ENCODE assay signal across 8 mouse cellular contexts in genomic region chr11:60210305-60210724, GRCm38 (mm10). TPM values are rescaled to one million over a fixed set of nuclear protein-coding genes. Genes with fewer than 3 reads are reported as not detected.
A peak's percentile ranks its signal among the peaks of the same experiment; 100 is the strongest.
DNase-seq lines count a peak whose midpoint lies in the region; ATAC-seq and TF ChIP-seq lines count a peak whose summit lies in the region.

No protein-coding gene starts in this region.

- no peaks in the 10 kb centered on the region for H3K9me3 ChIP-seq in erythroblast, embryonic 14.5 days (ENCODE audit: control insufficient read depth, low read length)
- no peaks in the 10 kb centered on the region for H3K9me3 ChIP-seq in heart, embryonic 12.5 days (replicated peaks)
- no peaks in the 10 kb centered on the region for H3K9me3 ChIP-seq in kidney, embryonic 16.5 days (ENCODE audit: low read length)

- ATAC-seq in heart, embryonic 12.5 days (ENCODE audit: insufficient number of reproducible peaks, low FRiP score) = peak; percentile 93
- peak; percentile 91 for ATAC-seq in kidney, embryonic 16.5 days (ENCODE audit: low FRiP score, low TSS enrichment)
- ATAC-seq in monocyte, adult 5-6 weeks (replicated peaks; ENCODE audit: insufficient number of reproducible peaks, low FRiP score, low TSS enrichment, poor library complexity, severe bottlenecking) = peak; percentile 78

- H3K9ac ChIP-seq in heart, embryonic 12.5 days = peak overlapping the region; percentile 75
- peak overlapping the region; percentile 61 for H3K9ac ChIP-seq in kidney, embryonic 16.5 days (replicated peaks; ENCODE audit: low read length)
- H3K9ac ChIP-seq in liver, adult 2 months (ENCODE audit: low read depth, low read length) = peak overlapping the region; percentile 88

- H3K4me1 ChIP-seq in erythroblast, embryonic 14.5 days (ENCODE audit: control insufficient read depth) = peaks cover 82% of the 10 kb centered on the region
- peaks cover 82% of the 10 kb centered on the region for H3K4me1 ChIP-seq in heart, embryonic 12.5 days (replicated peaks)
- peaks cover 65% of the 10 kb centered on the region for H3K4me1 ChIP-seq in kidney, embryonic 16.5 days (ENCODE audit: insufficient read depth, low read length)
- H3K4me1 ChIP-seq in liver, adult 2 months (ENCODE audit: control insufficient read depth, insufficient read depth, low read length) = peaks cover 52% of the 10 kb centered on the region

- H3K4me3 ChIP-seq in erythroblast, embryonic 14.5 days (replicated peaks) = peak overlapping the region; percentile 74
- H3K4me3 ChIP-seq in heart, embryonic 12.5 days = peak overlapping the region; percentile 56
- H3K4me3 ChIP-seq in kidney, embryonic 16.5 days (ENCODE audit: low read length) = peak overlapping the region; percentile 50
- H3K4me3 ChIP-seq in liver, adult 2 months (ENCODE audit: insufficient read depth, low read depth, low read length) = peak overlapping the region; percentile 75

- peak; percentile 96 for TF ChIP-seq POLR2A in liver, adult 2 months (IDR thresholded peaks at IDR 0.05; ENCODE audit: extremely low read depth, insufficient read depth, low read length)

- peaks cover 14% of the 10 kb centered on the region; the same call in 1 of the 2 replicates for H3K79me2 ChIP-seq in liver, adult 2 months (ENCODE audit: control insufficient read depth, insufficient read depth, low read length)

- H3K4me2 ChIP-seq in heart, embryonic 12.5 days = peak overlapping the region; percentile 92
- H3K4me2 ChIP-seq in kidney, embryonic 16.5 days (replicated peaks; ENCODE audit: low read depth, low read length) = peak overlapping the region; percentile 80

- H3K27me3 ChIP-seq in erythroblast, embryonic 14.5 days (ENCODE audit: control insufficient read depth) = no peaks in the 10 kb centered on the region
- H3K27me3 ChIP-seq in heart, embryonic 12.5 days (replicated peaks) = no peaks in the 10 kb centered on the region
- H3K27me3 ChIP-seq in kidney, embryonic 16.5 days (ENCODE audit: insufficient read depth, low read length) = no peaks in the 10 kb centered on the region
- H3K27me3 ChIP-seq in liver, adult 2 months (ENCODE audit: control insufficient read depth, insufficient read depth, low read length) = no peaks in the 10 kb centered on the region

- H3K36me3 ChIP-seq in erythroblast, embryonic 14.5 days (ENCODE audit: control insufficient read depth) = peaks cover 78% of the 10 kb centered on the region
- peaks cover 21% of the 10 kb centered on the region for H3K36me3 ChIP-seq in heart, embryonic 12.5 days
- peaks cover 6% of the 10 kb centered on the region; the same call in 1 of the 2 replicates for H3K36me3 ChIP-seq in kidney, embryonic 16.5 days (ENCODE audit: insufficient read depth, low read length)
- H3K36me3 ChIP-seq in liver, adult 2 months (ENCODE audit: control insufficient read depth, insufficient read depth, low read length) = no peaks in the 10 kb centered on the region; the same call in 1 of the 2 replicates

- WGBS in heart, embryonic 12.5 days = under 1% methylated on average over 47 of the region's 47 CpGs
- under 1% methylated on average over 47 of the region's 47 CpGs for WGBS in kidney, embryonic 16.5 days
- under 1% methylated on average over 47 of the region's 47 CpGs for WGBS in liver, adult 2 months

- H3K27ac ChIP-seq in heart, embryonic 12.5 days (ENCODE audit: poor library complexity, severe bottlenecking) = peak overlapping the region; percentile 90
- peak overlapping the region; percentile 74 for H3K27ac ChIP-seq in kidney, embryonic 16.5 days (ENCODE audit: low read length)
- H3K27ac ChIP-seq in liver, adult 2 months (replicated peaks; ENCODE audit: insufficient read depth, low read depth, low read length) = peak overlapping the region; percentile 88

- DNase-seq in B cell, adult 2 months = peak; percentile 96
- peak; percentile 88 for DNase-seq in brain, adult 2 months (ENCODE audit: low read depth, low spot score)
- DNase-seq in liver, adult 2 months (ENCODE audit: extremely low read depth, low read depth, low spot score) = peak; percentile 78
- DNase-seq in spleen, postnatal 36 days (ENCODE audit: low spot score in 2 of 2) = peak; percentile 96

- TF ChIP-seq CTCF in liver, adult 2 months (IDR thresholded peaks at IDR 0.05; ENCODE audit: low read depth, low read length) = no peak

RNA-seq across cellular contexts. Expression of gene Srebf1, which starts 12.1 kb away (rescaled TPM):
- polyA plus RNA-seq in erythroblast, embryonic 14.5 days (2012) = 10.0 and 12.3 TPM in 2 replicates
- polyA plus RNA-seq in heart, embryonic 12.5 days (2016; fragmentation: Nextera tagmentation; extraction: Ambion mirVana) = 39.7 and 41.1 TPM in 2 replicates
- 51.3 and 62.2 TPM in 2 replicates for polyA plus RNA-seq in kidney, embryonic 16.5 days (2015; fragmentation: Nextera tagmentation; extraction: Ambion mirVana)
- total RNA-seq in liver, adult 2 months (2014; rRNA removed) = 151 and 152 TPM in 2 replicates
- 477 and 580 TPM in 2 replicates for polyA plus RNA-seq in liver, adult 2 months (2012; rRNA removed)
- 28.9 to 48.1 TPM (median 45.7 TPM) in 3 replicates for total RNA-seq in monocyte, adult 5-6 weeks (2017)

Comparison
In these comparisons a context has a peak if more than half of its experiments do, and no peak if none do; other contexts are left out.
1. Peak in every context shown above with its lines: DNase-seq, ATAC-seq, H3K4me3 ChIP-seq and H3K27ac ChIP-seq.